In the genomic region with DNA sequence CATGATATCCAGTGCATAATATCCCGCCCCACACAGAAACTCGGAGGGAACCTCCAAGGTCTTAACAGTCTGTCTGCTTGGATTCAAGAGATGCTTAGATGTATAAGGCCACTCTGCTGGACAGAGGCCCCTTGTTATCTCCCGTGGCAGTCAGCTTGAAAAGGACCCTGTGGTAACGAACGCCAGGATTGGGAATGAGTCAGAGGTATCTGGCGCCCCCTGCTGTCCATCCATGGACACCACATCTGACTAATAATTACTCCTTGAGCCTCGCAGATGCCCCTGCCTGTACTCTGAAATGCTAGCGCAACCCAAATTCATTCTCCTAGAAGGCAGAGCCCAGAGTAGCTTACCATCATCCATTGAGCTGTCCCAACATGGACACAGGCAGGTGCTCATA, we compare ENCODE assay signal across 8 mouse cellular contexts. TPM values are rescaled to one million over a fixed set of nuclear protein-coding genes. Genes with fewer than 3 reads are reported as not detected.
DNase-seq lines count a peak whose midpoint lies in the region; ATAC-seq lines count a peak whose summit lies in the region.

No protein-coding gene starts in this region.

- H3K4me2 ChIP-seq in heart, embryonic 12.5 days: 0 out of 2 replicates have a peak overlapping the region, but pooled peaks have one; percentile 9
- peak overlapping the region; percentile 14 for H3K4me2 ChIP-seq in kidney, embryonic 16.5 days (replicated peaks; ENCODE audit: low read depth, low read length)
- peak overlapping the region; percentile 40 for H3K4me2 ChIP-seq in liver, embryonic 13.5 days

- no peak overlapping the region for H3K4me3 ChIP-seq in heart, embryonic 12.5 days
- no peak overlapping the region for H3K4me3 ChIP-seq in kidney, embryonic 16.5 days (ENCODE audit: low read length)
- H3K4me3 ChIP-seq in liver, embryonic 13.5 days (replicated peaks): 0 out of 2 replicates have a peak overlapping the region, but pooled peaks have one; percentile 8

- 6% methylated on average over 8 of the region's 8 CpGs for WGBS in heart, embryonic 12.5 days
- WGBS in kidney, embryonic 16.5 days: 10% methylated on average over 8 of the region's 8 CpGs
- 6% methylated on average over 8 of the region's 8 CpGs for WGBS in liver, embryonic 13.5 days (ENCODE audit: insufficient replicate concordance)

- no peaks in the 10 kb centered on the region for H3K4me1 ChIP-seq in heart, embryonic 12.5 days (replicated peaks)
- H3K4me1 ChIP-seq in kidney, embryonic 16.5 days (ENCODE audit: insufficient read depth, low read length): 0 out of 2 replicates have a peak, but pooled peaks cover 7% of the 10 kb centered on the region
- peaks cover 18% of the 10 kb centered on the region for H3K4me1 ChIP-seq in liver, embryonic 13.5 days (replicated peaks)

- no peak for ATAC-seq in heart, embryonic 12.5 days (ENCODE audit: insufficient number of reproducible peaks, low FRiP score)
- peak; percentile 16; the same call in 1 of the 2 replicates for ATAC-seq in kidney, embryonic 16.5 days (ENCODE audit: low FRiP score, low TSS enrichment)
- peak; percentile 49; the same call in 1 of the 2 replicates for ATAC-seq in liver, embryonic 13.5 days (ENCODE audit: low read depth)

- no peaks in the 10 kb centered on the region for H3K36me3 ChIP-seq in heart, embryonic 12.5 days
- H3K36me3 ChIP-seq in kidney, embryonic 16.5 days (ENCODE audit: insufficient read depth, low read length): no peaks in the 10 kb centered on the region
- H3K36me3 ChIP-seq in liver, embryonic 13.5 days: no peaks in the 10 kb centered on the region

- H3K27ac ChIP-seq in heart, embryonic 12.5 days (ENCODE audit: poor library complexity, severe bottlenecking): no peak overlapping the region
- no peak overlapping the region for H3K27ac ChIP-seq in kidney, embryonic 16.5 days (ENCODE audit: low read length)
- no peak overlapping the region for H3K27ac ChIP-seq in liver, embryonic 13.5 days

- DNase-seq in CD4-positive helper T cell, adult 2 months (ENCODE audit: low read depth, low spot score): peak; percentile 58
- DNase-seq in adrenal gland, postnatal 10 days: peak; percentile 85
- DNase-seq in embryo, embryonic 9.5 days (ENCODE audit: extremely low spot score): peak; percentile 83
- peak; percentile 57 for DNase-seq in liver, embryonic 13.5 days
- peak; percentile 28 to 48 for DNase-seq in natural killer cell, adult 2 months (ENCODE audit: low spot score in 2 of 2)
- DNase-seq in testis, postnatal 14 days (ENCODE audit: low spot score): peak; percentile 57

- H3K9me3 ChIP-seq in heart, embryonic 12.5 days (replicated peaks): no peaks in the 10 kb centered on the region
- no peaks in the 10 kb centered on the region for H3K9me3 ChIP-seq in kidney, embryonic 16.5 days (ENCODE audit: low read length)
- no peaks in the 10 kb centered on the region for H3K9me3 ChIP-seq in liver, embryonic 13.5 days (replicated peaks)

- H3K9ac ChIP-seq in heart, embryonic 12.5 days: no peak overlapping the region
- no peak overlapping the region for H3K9ac ChIP-seq in kidney, embryonic 16.5 days (replicated peaks; ENCODE audit: low read length)
- H3K9ac ChIP-seq in liver, embryonic 13.5 days: no peak overlapping the region

- peaks cover 53% of the 10 kb centered on the region for H3K27me3 ChIP-seq in heart, embryonic 12.5 days (replicated peaks)
- no peaks in the 10 kb centered on the region for H3K27me3 ChIP-seq in kidney, embryonic 16.5 days (ENCODE audit: insufficient read depth, low read length)
- H3K27me3 ChIP-seq in liver, embryonic 13.5 days: no peaks in the 10 kb centered on the region

RNA-seq across cellular contexts. Expression of a gene that starts 0.9 kb away (rescaled TPM):
- not detected for total RNA-seq in adrenal gland, postnatal 10 days (2021)
- polyA plus RNA-seq in heart, embryonic 12.5 days (2016; fragmentation: Nextera tagmentation; extraction: Ambion mirVana): not detected in 2 replicates
- polyA plus RNA-seq in kidney, embryonic 16.5 days (2015; fragmentation: Nextera tagmentation; extraction: Ambion mirVana): 0.64 and 0.72 TPM in 2 replicates
- not detected in 2 replicates for polyA plus RNA-seq in liver, embryonic 13.5 days (2015; fragmentation: Nextera tagmentation; extraction: Ambion mirVana)

RNA-seq across cellular contexts. Expression of a gene that starts 6.0 kb away (rescaled TPM):
- total RNA-seq in adrenal gland, postnatal 10 days (2021): 100 to 1,000 TPM; 259 to 260 TPM
- polyA plus RNA-seq in heart, embryonic 12.5 days (2016; fragmentation: Nextera tagmentation; extraction: Ambion mirVana): 348 and 375 TPM in 2 replicates
- polyA plus RNA-seq in kidney, embryonic 16.5 days (2015; fragmentation: Nextera tagmentation; extraction: Ambion mirVana): 369 and 396 TPM in 2 replicates
- polyA plus RNA-seq in liver, embryonic 13.5 days (2015; fragmentation: Nextera tagmentation; extraction: Ambion mirVana): 204 and 226 TPM in 2 replicates

RNA-seq across cellular contexts. Expression of a gene that starts 30.2 kb away (rescaled TPM):
- total RNA-seq in adrenal gland, postnatal 10 days (2021): not detected
- not detected in 2 replicates for polyA plus RNA-seq in heart, embryonic 12.5 days (2016; fragmentation: Nextera tagmentation; extraction: Ambion mirVana)
- polyA plus RNA-seq in kidney, embryonic 16.5 days (2015; fragmentation: Nextera tagmentation; extraction: Ambion mirVana): not detected in 2 replicates
- not detected in 2 replicates for polyA plus RNA-seq in liver, embryonic 13.5 days (2015; fragmentation: Nextera tagmentation; extraction: Ambion mirVana)

RNA-seq across cellular contexts. Expression of a gene that starts 42.2 kb away (rescaled TPM):
- total RNA-seq in adrenal gland, postnatal 10 days (2021): not detected
- polyA plus RNA-seq in heart, embryonic 12.5 days (2016; fragmentation: Nextera tagmentation; extraction: Ambion mirVana): not detected in 2 replicates
- polyA plus RNA-seq in kidney, embryonic 16.5 days (2015; fragmentation: Nextera tagmentation; extraction: Ambion mirVana): not detected in 2 replicates
- not detected in 2 replicates for polyA plus RNA-seq in liver, embryonic 13.5 days (2015; fragmentation: Nextera tagmentation; extraction: Ambion mirVana)

RNA-seq across cellular contexts. Expression of a gene that starts 53.5 kb away (rescaled TPM):
- total RNA-seq in adrenal gland, postnatal 10 days (2021): not detected
- not detected in 2 replicates for polyA plus RNA-seq in heart, embryonic 12.5 days (2016; fragmentation: Nextera tagmentation; extraction: Ambion mirVana)
- polyA plus RNA-seq in kidney, embryonic 16.5 days (2015; fragmentation: Nextera tagmentation; extraction: Ambion mirVana): not detected in 2 replicates
- not detected in 2 replicates for polyA plus RNA-seq in liver, embryonic 13.5 days (2015; fragmentation: Nextera tagmentation; extraction: Ambion mirVana)
